8 mouse cellular contexts compared by ENCODE assay signal in genomic region chr4:150008853-150009586, GRCm38 (mm10). TPM values are rescaled to one million over a fixed set of nuclear protein-coding genes. Genes with fewer than 3 reads are reported as not detected.
DNase-seq lines count a peak whose midpoint lies in the region; ATAC-seq and TF ChIP-seq lines count a peak whose summit lies in the region.

Gene H6pd, minus strand, starts transcription at chr4:150009023.

- H3K79me2 ChIP-seq in macrophage (ENCODE audit: inconsistent target) = peaks cover 40% of the 10 kb centered on the region

- H3K4me3 ChIP-seq in left cerebral cortex, adult 2 months = peak within 1 kb of the TSS; percentile 91
- peak within 1 kb of the TSS; percentile 36 for H3K4me3 ChIP-seq in macrophage (ENCODE audit: inconsistent target)

- intact Hi-C loops in left cerebral cortex, adult 2 months (cut with DNase I) = no loop called here

- no peaks in the 10 kb centered on the region; the same call in 1 of the 2 replicates for H3K36me3 ChIP-seq in macrophage (ENCODE audit: inconsistent target)

- no peak; the same call in 1 of the 2 replicates for TF ChIP-seq CTCF in left cerebral cortex, adult 2 months (IDR thresholded peaks at IDR 0.05)

- WGBS in macrophage (ENCODE audit: missing documents) = 2% methylated on average over 52 of the region's 52 CpGs

- peak; percentile 91 for DNase-seq in embryo, embryonic 10 days (ENCODE audit: low spot score)
- DNase-seq in gastrocnemius, postnatal 10 days = peak; percentile 94
- DNase-seq in hindlimb bud, embryonic 11.5 days (ENCODE audit: extremely low spot score, low read depth, low spot score) = peak; percentile 66
- peak; percentile 81 to 87 for DNase-seq in left cerebral cortex, adult 2 months (ENCODE audit: extremely low spot score in 1 of 2, low spot score in 2 of 2)
- peak; percentile 82 for DNase-seq in retina, postnatal 7 days (ENCODE audit: low read depth, low spot score)
- DNase-seq in urinary bladder, adult 18-20 months (ENCODE audit: low spot score in 2 of 2) = peak; percentile 86 to 91

- H3K27ac ChIP-seq in left cerebral cortex, adult 2 months = peak within 1 kb of the TSS; percentile 92
- peak within 1 kb of the TSS; percentile 69 for H3K27ac ChIP-seq in macrophage

- ATAC-seq in activated CD4-positive, CD25-positive, alpha-beta regulatory T cell, adult 4 months = peak; percentile 89

RNA-seq across cellular contexts. Expression of gene H6pd, which starts in this region (rescaled TPM):
- polyA plus RNA-seq in activated CD4-positive, CD25-positive, alpha-beta regulatory T cell, adult 4 months (2017; shearing (Covaris generic)) = 1 to 10 TPM; 5.3 to 5.4 TPM
- total RNA-seq in gastrocnemius, postnatal 10 days (2021) = 10 to 100 TPM; 57.1 to 61.3 TPM
- total RNA-seq in left cerebral cortex, adult 2 months (2021) = 10 to 100 TPM; 11.6 to 16.0 TPM
- 10 to 100 TPM in 10 of 26 experiments, 1 to 10 TPM in 16; 1.4 to 23.8 (median 6.3) TPM for total RNA-seq in macrophage (2018; cell fraction: chromatin; rRNA removed)
- 10 to 100 TPM; 11.4 to 32.2 (median 18.9) TPM for total RNA-seq in macrophage (2018; cell fraction: cytosol; rRNA removed)
- 10 to 100 TPM in 25 of 26 experiments, 1 to 10 TPM in 1; 7.6 to 43.4 (median 25.0) TPM for total RNA-seq in macrophage (2018; cell fraction: nucleus; rRNA removed)
- 19.3 to 30.3 TPM (median 22.0 TPM) in 3 replicates for polyA plus RNA-seq in macrophage (2018)

Comparison
In these comparisons a context has a peak if more than half of its experiments do, and no peak if none do; other contexts are left out.
1. Peak in every context shown above with its lines: DNase-seq, ATAC-seq, H3K4me3 ChIP-seq and H3K27ac ChIP-seq.